Mouse (Mus musculus) kidney, postnatal 25 days (tissue): ENCODE measurements around the gene Wnt2.

Experiments
- DNase-seq, 2 experiments: peaks; one replicate each; pipeline ENCODE4 v3.0.0; 2021; ENCODE audit warnings: mixed read lengths in 2 of 2

Wnt2 gene

DNA sequence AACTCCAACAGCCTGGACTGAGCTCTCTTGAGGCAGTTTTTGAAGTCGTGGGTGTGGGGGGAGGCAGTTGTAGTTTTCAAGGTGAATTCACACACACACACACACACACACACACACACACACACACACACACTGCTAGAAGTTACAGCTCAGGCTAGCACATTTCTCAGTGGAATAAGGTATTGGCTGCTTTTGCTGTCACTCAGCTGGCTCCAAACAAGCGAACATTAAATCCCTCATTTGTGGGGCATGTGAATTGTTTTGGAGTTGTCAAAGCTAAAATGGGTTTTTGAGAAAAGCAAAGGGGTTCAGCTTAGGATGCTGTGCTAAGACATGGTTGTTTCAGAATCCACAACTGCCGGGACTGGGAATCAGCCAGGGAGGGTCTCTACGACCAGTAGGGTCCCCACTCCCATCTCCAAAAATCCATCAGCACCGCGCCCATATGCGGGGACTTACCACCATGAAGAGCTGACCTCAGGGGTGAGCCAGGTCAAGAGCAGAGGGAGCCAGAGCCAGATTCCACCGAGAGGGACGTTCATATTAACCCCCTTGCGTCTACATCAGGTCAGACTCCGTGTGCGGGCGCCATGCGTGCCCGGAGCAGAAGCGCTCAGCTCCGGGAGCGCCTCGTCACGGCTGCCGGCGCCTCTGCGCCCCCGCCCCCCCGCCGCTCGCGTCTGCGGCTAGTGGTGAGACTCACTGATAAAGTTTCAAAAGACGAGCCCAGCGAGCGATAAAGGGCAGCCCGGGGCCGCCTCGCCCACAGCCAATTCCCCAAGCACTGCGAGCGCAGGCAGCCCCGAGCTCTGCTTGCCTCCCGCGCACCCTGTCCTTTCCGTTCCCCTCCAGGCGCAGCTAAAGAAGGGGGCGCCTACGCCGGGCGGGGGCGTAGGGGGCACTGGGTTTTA is at the start of gene Wnt2:
TSS of gene Wnt2 (minus strand) at position 840 of the 911 bp plus-strand sequence.
- no peak for DNase-seq

DNA sequence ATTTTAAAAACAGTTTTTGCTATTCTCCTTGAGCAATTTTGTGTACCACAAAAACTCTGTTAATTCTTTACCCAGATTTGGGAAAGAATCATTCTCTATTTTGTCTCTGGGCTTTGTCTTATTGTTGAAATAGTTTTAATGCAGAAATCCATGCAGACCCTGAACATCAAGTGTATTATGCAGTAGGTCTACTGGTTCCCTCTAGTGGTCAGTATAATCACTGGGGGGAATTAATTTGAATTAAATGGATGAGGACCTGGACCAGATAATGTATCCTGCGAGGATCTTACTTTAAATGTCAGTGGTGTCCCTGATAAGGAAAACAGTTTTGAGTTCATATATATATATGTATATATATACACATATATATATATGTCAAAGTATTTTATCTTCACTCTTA is 48.2 kb upstream of the Wnt2 start:
- DNase-seq = no peak

DNA sequence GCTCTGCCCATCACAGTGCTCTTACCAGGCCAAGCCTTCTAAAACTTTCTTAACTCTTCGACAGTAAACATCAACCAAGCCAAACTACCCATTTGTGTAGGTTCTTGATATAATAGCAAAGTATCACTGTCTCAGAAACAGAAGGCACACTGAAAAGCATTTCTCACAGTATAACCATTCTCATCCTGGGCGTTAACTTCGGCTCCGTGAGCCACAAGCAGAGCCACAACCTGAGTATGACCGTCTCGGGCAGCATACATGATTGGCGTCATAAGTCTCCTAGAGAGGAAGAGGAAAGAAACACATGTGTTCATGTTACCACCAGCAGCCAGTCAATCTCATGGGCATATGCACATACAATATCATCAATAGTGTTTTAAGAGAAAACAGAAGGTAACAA is 46.6 kb upstream of the Wnt2 start:
- no peak for DNase-seq

- DNase-seq = no peak
Measured at GRCm38 (mm10) chr6:18076577-18076976, 46.2 kb upstream of the Wnt2 start.

DNA sequence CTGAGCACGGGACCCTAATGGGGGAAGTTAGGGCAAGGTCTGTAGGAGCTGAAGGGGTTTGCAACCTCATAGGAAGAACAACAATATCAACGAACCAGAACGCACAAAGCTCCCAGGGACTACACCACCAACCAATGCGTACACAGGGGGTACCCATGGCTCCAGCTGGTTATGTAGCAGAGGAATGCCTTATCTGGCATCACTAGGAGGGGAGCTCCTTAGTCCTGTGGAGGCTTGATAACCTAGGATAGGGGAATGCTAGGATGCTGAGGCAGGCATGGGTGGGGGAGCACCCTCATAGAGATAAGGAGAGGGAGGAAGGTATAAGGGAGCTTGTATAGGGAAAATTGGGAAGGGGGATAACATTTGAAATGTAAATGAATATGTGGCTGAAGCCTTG is 27.5 kb upstream of the Wnt2 start:
- no peak for DNase-seq

DNA sequence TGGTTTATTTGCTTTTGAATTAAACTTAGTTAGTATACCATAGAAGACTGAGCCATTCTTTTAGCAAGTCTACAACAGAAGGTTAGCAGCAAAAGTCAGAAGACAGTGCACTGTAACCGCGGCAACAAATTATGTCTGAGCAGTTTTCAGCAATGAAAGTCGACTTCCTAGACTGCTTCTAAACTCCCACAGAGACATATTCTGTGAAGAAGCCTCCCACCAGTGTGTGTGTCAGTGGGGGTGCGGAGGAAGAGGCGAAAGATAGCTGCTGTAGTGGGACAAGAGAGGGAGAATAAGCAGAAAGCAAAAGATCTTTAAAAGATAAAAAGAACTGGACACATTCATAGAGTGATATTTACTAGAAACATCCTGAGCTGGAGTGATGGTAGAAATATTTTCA is 21.3 kb upstream of the Wnt2 start:
- no peak for DNase-seq

GRCm38 (mm10) chr6:18044299-18044698 is 13.9 kb upstream of the Wnt2 start:
- DNase-seq = no peak

GRCm38 (mm10) chr6:18043172-18043571 is 12.8 kb upstream of the Wnt2 start:
- no peak for DNase-seq

DNA sequence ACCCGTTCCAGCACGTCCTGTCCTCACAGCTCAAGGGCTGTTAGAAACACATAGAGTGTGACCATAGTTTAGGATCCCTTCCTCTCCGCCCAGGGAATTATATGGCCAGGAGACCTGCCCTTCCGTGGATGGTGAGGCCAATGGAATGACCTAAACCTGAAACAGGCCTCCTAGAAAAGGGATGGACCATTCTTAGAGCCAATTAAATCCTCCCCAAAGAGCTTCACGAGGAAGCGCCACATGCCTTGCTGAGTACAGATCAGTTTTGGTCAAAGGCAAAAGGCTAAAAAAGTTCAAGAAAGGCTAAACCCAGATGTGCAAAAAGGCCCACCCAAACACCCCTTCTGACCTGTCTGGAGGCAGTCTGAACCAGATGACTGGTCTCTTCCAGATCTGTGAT is 1.9 kb upstream of the Wnt2 start:
- DNase-seq = no peak

DNA sequence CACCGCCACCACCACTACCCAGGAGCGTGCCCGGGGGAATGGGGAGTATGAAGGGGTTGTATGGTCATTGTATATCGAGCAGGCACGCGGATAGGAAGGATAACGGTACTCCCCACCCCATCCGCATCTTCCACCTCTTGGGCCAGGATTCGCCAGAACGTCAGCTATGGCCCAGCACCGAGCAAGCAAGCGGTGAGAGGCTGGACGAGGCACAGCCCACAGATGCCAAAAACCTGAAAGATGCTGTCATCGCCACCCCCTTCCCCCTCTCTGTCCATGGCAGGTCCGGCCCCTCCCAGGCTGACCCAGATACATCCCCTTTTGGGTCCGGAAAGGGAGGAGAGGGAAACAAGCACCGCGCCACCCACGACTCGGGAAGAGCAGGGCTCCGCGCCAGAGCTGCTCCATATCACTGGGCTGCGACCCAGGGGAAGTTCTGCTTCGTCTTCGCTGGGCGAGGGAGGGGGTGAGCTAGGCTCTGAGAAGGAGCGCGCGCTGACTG is 1.2 kb upstream of the Wnt2 start:
- peak; percentile 73 to 84 for DNase-seq

- DNase-seq = no peak
Measured at GRCm38 (mm10) chr6:18030868-18031508, 603 bp upstream of the Wnt2 start.

GRCm38 (mm10) chr6:18024133-18024794 is 6.1 kb downstream of the Wnt2 start:
- no peak for DNase-seq

GRCm38 (mm10) chr6:18013346-18013745 is 17.0 kb downstream of the Wnt2 start:
- DNase-seq = no peak

- DNase-seq = no peak
Measured at GRCm38 (mm10) chr6:18007356-18007755, 23.0 kb downstream of the Wnt2 start.

DNA sequence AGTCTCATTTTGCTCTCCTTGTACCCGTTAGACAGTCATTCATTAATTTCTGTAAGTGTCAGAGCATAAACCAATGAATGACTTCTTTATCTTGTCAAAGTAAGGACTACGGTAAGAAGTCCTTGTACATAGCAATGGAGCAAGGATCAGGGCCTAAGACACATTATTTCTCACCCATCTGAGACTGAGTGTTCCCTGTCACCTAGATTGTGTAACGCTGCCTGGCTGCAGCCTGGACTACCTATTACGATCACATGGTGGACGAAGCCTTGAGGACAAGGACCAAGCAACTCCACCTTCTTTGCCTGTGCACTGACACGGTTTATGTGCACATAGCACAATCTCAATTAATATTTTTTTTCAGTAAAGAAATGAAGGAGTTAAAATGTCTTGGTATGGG is 28.3 kb downstream of the Wnt2 start:
- no peak for DNase-seq

DNA sequence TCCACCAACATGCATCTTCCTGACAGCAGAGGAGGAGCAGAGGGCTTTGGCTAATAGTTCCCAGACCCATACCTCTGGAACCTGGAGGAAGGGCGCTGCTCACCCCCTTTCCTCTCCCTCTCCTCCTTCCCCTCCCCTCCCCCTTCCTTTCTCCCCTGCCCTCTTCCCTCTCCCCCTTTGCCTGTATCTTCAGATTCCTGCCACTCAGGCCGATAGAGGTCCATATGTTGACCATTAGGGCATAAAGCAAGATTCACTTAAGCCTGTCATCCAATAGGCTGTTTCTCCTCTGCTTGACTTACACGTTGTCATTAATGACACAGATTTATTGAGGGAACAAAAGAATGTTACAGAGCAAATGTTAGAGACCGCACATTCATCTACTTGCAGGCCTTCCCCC is 31.9 kb downstream of the Wnt2 start:
- DNase-seq = no peak

DNA sequence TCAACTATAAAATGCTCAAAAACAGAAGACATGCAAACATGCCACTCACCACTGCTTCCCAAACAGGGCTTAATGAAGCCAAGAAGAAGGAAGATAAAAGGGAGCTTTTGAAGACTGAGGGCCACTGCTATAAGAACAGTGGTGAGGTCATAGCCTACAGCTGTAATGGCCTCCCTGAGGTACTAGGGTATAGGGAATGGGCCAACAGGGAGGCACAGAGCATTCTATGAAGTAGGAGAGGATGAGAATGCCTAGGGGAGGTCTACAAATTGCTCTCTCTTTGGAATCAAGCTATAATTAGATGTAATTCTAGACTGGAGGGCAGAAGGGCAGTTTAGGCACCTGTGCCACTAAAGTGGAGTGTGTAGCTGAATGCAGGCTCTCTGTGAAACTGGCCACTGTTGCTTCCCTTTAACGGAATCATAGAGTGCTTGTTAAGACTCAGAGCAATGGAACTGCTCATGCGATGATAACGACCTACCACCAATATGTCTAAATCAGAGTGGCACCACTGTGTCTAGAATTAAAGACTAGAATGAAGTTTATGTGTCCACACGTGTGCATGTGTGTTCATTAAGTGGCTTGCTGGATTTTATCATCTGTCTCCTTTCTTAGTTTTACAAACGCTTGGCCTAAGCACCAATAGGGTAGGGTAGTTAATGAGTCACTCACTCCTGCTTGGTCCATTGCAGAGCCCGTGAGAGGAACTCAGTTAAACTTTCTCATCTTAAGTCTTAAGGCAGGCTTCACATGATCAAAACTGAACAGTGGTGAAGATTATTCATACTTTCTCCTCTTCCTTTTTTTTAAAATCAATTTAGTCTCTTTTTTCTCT is 35.2 kb downstream of the Wnt2 start:
- DNase-seq = no peak

DNA sequence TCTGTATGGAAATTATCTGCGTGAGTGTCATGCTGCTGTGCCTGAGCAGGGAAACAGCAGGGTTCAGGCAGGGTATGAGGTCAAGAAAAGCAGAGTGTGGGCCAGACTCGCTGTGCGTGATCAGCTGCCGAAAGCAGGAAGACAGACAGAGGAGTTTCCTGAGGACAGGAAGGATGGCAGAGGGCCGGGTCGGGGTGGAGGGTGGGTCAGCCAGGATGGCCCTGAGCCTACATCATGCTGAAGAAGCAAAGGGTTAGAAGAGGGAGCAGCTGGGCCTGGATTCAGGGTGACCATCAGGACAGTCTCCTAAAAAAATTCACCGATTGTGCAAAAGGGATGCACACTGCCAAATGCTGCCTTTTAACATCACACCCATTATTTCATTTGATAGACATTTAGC is 38.8 kb downstream of the Wnt2 start:
- DNase-seq = peak; percentile 30 to 46

- DNase-seq = no peak
Measured at GRCm38 (mm10) chr6:17990173-17991028, 40.0 kb downstream of the Wnt2 start.

DNA sequence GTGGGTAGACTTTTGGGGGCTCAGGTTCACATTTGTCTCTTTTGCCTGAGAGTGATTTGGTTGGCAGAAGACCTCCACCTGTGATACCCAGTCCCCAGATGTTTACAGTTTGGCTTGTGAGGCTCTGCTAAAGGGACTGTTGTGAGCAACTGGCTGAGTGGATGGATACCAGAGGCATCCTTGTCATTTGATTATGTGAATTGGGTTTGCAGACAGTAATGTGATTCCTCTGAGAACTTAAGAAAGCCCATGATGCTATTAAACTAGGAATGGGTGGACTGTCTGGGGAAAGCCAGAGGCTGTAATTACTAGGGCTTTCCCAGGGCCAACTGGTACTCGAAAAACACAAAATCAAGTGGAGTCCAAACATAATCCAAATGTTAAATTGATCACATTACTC is 51.0 kb downstream of the Wnt2 start:
- no peak for DNase-seq

DNA sequence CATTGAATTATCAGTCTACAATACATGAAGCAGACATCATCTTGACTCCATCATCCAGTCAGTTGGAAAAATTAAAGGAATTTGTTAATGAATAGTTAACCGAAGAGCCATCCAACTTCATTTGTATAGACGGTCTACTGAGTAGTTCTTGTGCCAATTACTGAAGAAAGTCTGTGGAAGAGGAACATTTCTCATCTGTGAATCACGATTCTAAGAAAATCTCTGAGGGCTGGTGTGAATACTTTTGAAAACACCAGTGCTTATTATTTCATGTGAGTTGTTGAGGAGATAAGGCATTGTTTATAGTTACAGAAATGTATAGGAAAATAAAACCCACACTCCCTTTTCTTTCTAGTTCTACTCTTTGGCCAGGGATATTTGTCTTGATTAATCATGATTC is 51.5 kb downstream of the Wnt2 start:
- DNase-seq = no peak

GRCm38 (mm10) chr6:17978324-17978723 is 52.1 kb downstream of the Wnt2 start:
- no peak for DNase-seq
